Mouse (Mus musculus) heart, embryonic 10.5 days (tissue): Measurements from ENCODE around the gene Catsper2. TPM values are rescaled to one million over a fixed set of nuclear protein-coding genes. Genes with fewer than 3 reads are reported as not detected.
"Not testable (repeated sequence)": the region's sequence is repeated elsewhere in the genome, so short reads cannot be mapped to it uniquely, and the experiment has no call there.

Experiments used
- DNase-seq: peaks from one replicate; pipeline ENCODE4 v3.0.0-alpha.2; 2017; ENCODE audit warnings: low spot score
- H3K27ac ChIP-seq: fragments of 300-500 bp; sonication (generic); 2 replicates; pipeline ENCODE4 v1.5.1; 2016; ENCODE audit warnings: mild to moderate bottlenecking
- H3K27me3 ChIP-seq: fragments of 300-500 bp; sonication (generic); 2 replicates; pipeline ENCODE4 v1.6.1; 2016; ENCODE audit warnings: mild to moderate bottlenecking; ENCODE audit not compliant: poor library complexity, insufficient read depth, severe bottlenecking
- H3K36me3 ChIP-seq: fragments of 300-500 bp; sonication (generic); 2 replicates; pipeline ENCODE4 v1.6.1; 2016; ENCODE audit warnings: mild to moderate bottlenecking, moderate library complexity
- H3K4me1 ChIP-seq: fragments of 300-500 bp; sonication (generic); 2 replicates; pipeline ENCODE4 v1.6.1; 2016; ENCODE audit warnings: mild to moderate bottlenecking
- H3K4me3 ChIP-seq: fragments of 300-500 bp; sonication (generic); 2 replicates; pipeline ENCODE4 v1.5.1; 2016; ENCODE audit warnings: mild to moderate bottlenecking, moderate library complexity
- H3K9me3 ChIP-seq: fragments of 300-500 bp; sonication (generic); 2 replicates; pipeline ENCODE4 v1.6.1; 2016; ENCODE audit warnings: mild to moderate bottlenecking, moderate library complexity
- WGBS: fragments of 180-500 bp; shearing (Covaris S2); methylation state at CpG from one replicate; pipeline ENCODE4 v1.1.7; 2016; 5-methylcytosine and 5-hydroxymethylcytosine counted together
- polyA plus RNA-seq: library from polyadenylated mRNA; unstranded; fragments of >200 nt; fragmentation: Nextera tagmentation; extraction: Ambion mirVana; gene quantifications from 2 replicates; pipeline ENCODE4 v1.2.1, GENCODE M21; 2016

Catsper2 gene
- polyA plus RNA-seq, 1 experiment from 2014 or later = 2.8 TPM

GRCm38 (mm10) chr2:121415591-121415990 is 2.0 kb upstream of the Catsper2 start:
- no peak overlapping the region for H3K27ac ChIP-seq
- 78% methylated on average over 3 of the region's 3 CpGs for WGBS
- H3K9me3 ChIP-seq = no peaks in the 10 kb centered on the region
- no peaks in the 10 kb centered on the region for H3K27me3 ChIP-seq
- peak overlapping the region; percentile 99 for H3K4me3 ChIP-seq
- peaks cover 40% of the 10 kb centered on the region for H3K36me3 ChIP-seq
- no peak for DNase-seq
- peaks cover 24% of the 10 kb centered on the region; the same call in 1 of the 2 replicates for H3K4me1 ChIP-seq

DNA sequence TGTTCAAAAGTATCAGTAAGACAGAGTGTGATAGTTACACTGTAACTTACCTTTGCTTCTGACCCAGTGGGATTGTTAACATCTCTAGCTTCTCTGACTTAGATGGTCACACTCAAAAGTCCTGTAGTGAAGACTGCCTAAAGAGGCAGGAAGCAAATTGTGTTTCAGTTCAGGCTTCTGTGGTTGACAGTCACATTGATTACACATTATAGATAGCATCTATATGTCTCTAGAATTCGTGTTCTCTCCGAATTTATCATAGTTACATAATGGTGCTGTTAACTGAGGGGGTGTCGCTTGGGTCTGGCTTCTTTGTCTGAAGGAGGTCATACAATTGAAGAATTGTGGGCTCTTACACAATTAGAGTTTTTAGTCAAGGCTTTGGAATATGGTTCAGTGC is 1.5 kb upstream of the Catsper2 start:
- 0 out of 2 replicates have a peak overlapping the region, but pooled peaks have one; percentile 99 for H3K27ac ChIP-seq
- no peak for DNase-seq
- H3K4me3 ChIP-seq = peak overlapping the region; percentile 99
- 51% methylated on average over 3 of the region's 3 CpGs for WGBS
- no peaks in the 10 kb centered on the region for H3K9me3 ChIP-seq
- peaks cover 38% of the 10 kb centered on the region for H3K36me3 ChIP-seq
- H3K4me1 ChIP-seq = peaks cover 24% of the 10 kb centered on the region; the same call in 1 of the 2 replicates
- no peaks in the 10 kb centered on the region for H3K27me3 ChIP-seq

- Histone ChIP-seq H3K4me3 (peak overlapping the region; percentile 99), H3K27ac (peak overlapping the region; percentile 99), H3K4me1 (peaks cover 24% of the 10 kb centered on the region; the same call in 1 of the 2 replicates), H3K36me3 (peaks cover 31% of the 10 kb centered on the region), H3K9me3 (no peaks in the 10 kb centered on the region), H3K27me3 (no peaks in the 10 kb centered on the region)
- peak; percentile 84 for DNase-seq
- under 1% methylated on average over 32 of the region's 32 CpGs for WGBS
These were observed 620 bp upstream of the Catsper2 start for GRCm38 (mm10) chr2:121414139-121414685.

DNA sequence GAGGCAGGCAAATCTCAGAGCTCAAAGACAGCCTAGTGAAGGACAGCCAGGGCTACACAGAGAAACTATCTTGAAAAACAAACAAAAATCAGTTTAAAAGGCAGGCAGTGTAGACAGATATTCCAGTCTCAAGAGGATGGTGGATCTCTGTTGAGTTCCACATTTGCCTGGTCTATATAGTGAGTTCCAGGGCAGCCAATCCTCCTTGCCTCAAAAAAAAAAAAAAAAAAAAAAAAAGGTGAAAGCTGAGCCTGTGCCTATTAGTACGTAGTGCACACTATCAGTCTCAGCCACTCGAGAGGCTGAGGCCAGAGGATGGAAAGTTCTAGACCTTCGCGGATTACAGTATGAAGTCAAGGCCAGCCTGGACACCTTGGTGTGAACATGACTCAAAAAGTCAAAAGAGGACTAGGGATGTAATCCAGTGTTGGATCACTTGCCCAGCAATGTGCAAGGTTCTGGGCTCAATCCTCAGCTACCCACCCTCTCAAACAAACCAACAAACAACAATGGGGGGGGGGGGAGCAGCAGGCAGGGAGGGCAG is 677 bp downstream of the Catsper2 start:
- 9% methylated on average over 4 of the region's 4 CpGs for WGBS
- no peak for DNase-seq
- Histone ChIP-seq H3K36me3 (peaks cover 18% of the 10 kb centered on the region), H3K27me3 (no peaks in the 10 kb centered on the region), H3K4me3 (peak overlapping the region; percentile 99), H3K9me3 (no peaks in the 10 kb centered on the region), H3K27ac (peak overlapping the region; percentile 99), H3K4me1 (peaks cover 24% of the 10 kb centered on the region; the same call in 1 of the 2 replicates)

- 31% methylated on average over 4 of the region's 4 CpGs for WGBS
- DNase-seq = no peak
These were observed 5.4 kb downstream of the Catsper2 start for GRCm38 (mm10) chr2:121408160-121408559.

DNA sequence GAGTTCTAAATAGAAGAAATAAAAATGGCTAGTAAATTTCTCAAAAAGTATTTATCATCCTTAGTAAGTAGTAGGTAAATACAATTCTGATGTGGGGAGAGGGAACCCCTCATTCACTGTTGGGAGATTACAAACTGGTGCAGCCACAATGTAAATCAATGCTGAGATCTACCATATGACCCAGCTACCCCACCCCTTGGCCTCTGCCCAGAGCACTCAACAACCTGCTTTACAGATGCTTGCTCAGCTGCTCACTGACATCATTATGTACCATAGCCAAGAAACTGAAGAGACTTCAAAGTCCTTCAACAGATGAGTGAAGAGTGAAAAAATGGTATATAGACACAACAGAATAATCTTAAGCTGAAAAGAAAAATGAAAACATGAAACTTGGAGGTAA is 10.3 kb downstream of the Catsper2 start:
- no peak for DNase-seq
- no peaks in the 10 kb centered on the region for H3K4me1 ChIP-seq
- H3K36me3 ChIP-seq = no peaks in the 10 kb centered on the region
- H3K27me3 ChIP-seq = no peaks in the 10 kb centered on the region
- H3K9me3 ChIP-seq = no peaks in the 10 kb centered on the region
- no peak overlapping the region for H3K27ac ChIP-seq
- no peak overlapping the region for H3K4me3 ChIP-seq

More at GRCm38 (mm10) chr2:121408160-121408559, 5.4 kb downstream of the Catsper2 start:
- no peak overlapping the region for H3K4me3 ChIP-seq
- H3K4me1 ChIP-seq = 0 out of 2 replicates have a peak, but pooled peaks cover 1% of the 10 kb centered on the region
- H3K27me3 ChIP-seq = no peaks in the 10 kb centered on the region
- no peaks in the 10 kb centered on the region for H3K36me3 ChIP-seq
- no peaks in the 10 kb centered on the region for H3K9me3 ChIP-seq
- no peak overlapping the region for H3K27ac ChIP-seq

DNA sequence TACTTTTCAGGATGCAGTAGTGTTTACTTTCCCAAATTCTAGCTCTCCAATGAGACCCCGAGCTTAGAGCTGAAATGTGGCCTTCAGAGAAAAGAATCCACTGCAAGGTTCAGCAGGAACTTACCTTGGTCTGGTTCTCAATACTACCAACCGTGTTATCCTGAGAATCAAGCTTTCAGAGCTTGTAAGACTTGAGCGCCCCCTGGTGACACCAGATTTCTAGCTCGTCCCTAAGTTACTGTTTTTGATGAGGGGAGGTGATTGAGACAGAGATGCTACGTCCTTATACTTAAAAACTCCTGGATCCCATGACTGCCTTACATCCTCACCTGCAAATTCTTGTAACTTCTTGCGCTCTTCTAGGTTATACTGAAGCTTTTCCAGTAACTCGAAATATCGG is 17.0 kb downstream of the Catsper2 start:
- Histone ChIP-seq H3K9me3 (no peaks in the 10 kb centered on the region), H3K4me3 (no peak overlapping the region), H3K4me1 (no peaks in the 10 kb centered on the region), H3K27ac (no peak overlapping the region), H3K36me3 (no peaks in the 10 kb centered on the region), H3K27me3 (no peaks in the 10 kb centered on the region)
- no peak for DNase-seq
- WGBS = 15% methylated on average over 8 of the region's 8 CpGs

DNA sequence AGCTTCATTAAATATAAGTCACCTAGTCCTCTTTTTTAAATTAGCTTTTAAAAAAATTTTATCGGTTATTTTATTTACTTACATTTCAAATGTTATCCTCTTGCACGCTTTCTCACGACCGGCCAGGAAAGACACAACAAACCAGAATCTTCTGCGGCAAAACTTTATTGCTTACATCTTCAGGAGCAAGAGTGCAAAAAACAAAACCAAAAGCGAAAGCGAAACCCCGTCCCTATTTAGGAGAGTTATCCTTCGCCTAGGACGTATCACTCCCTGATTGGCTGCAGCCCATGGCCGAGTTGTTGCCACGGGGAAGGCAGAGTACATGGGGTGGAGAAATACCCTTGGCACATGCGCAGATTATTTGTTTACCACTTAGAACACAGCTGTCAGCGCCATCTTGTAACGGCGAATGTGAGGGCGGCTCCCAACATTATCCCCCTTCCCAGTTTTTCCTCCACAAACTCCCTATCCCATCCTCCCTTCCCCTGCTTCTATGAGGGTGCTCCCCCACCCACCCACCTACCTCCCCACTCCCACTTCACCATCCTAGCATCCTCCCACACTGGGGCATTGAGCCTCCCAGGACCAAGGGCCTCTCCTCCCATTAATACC is 26.5 kb downstream of the Catsper2 start, which contains the start of gene Strc:
Strc (minus strand) TSS at position 208 of the 615 bp plus-strand sequence.
- DNase-seq, H3K36me3 ChIP-seq, H3K4me1 ChIP-seq, H3K27me3 ChIP-seq, H3K27ac ChIP-seq, H3K9me3 ChIP-seq, H3K4me3 ChIP-seq: not testable (repeated sequence)
- 92% methylated on average over 17 of the region's 17 CpGs for WGBS

- Histone ChIP-seq H3K4me3 (no peak overlapping the region), H3K9me3 (no peaks in the 10 kb centered on the region), H3K27me3 (peaks cover 6% of the 10 kb centered on the region; the same call in 1 of the 2 replicates), H3K4me1 (peaks cover 5% of the 10 kb centered on the region), H3K36me3 (no peaks in the 10 kb centered on the region), H3K27ac (no peak overlapping the region)
- no peak for DNase-seq
- 65% methylated on average over 2 of the region's 2 CpGs for WGBS
These were observed 38.8 kb downstream of the Catsper2 start for GRCm38 (mm10) chr2:121374766-121375165.

GRCm38 (mm10) chr2:121372266-121372665 is 41.3 kb downstream of the Catsper2 start:
- 59% methylated on average over 3 of the region's 3 CpGs for WGBS
- Histone ChIP-seq H3K4me3 (no peak overlapping the region), H3K4me1 (no peaks in the 10 kb centered on the region; the same call in 1 of the 2 replicates), H3K36me3 (no peaks in the 10 kb centered on the region), H3K27me3 (peaks cover 6% of the 10 kb centered on the region; the same call in 1 of the 2 replicates), H3K9me3 (no peaks in the 10 kb centered on the region), H3K27ac (no peak overlapping the region)
- no peak for DNase-seq

DNA sequence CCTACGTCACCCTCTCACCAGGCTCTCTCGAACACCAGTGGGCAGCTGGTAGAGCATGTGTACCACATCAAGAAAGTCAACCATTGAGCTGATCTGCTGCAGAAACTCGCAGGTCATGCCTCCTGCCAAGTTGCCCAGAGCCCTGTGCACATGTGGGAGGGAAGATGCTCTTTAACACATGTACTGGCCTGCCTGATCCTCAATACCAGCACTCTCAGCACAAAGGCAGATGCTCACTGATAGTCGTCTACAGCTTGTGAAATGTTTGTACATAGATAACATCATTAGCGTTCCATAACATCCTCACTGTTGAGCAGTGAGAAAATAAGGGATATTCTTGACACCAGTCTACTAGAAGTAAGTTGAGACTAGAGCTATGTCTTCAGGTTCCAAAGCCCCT is 42.7 kb downstream of the Catsper2 start:
- Histone ChIP-seq H3K4me1 (no peaks in the 10 kb centered on the region; the same call in 1 of the 2 replicates), H3K9me3 (no peaks in the 10 kb centered on the region), H3K27ac (no peak overlapping the region), H3K4me3 (no peak overlapping the region), H3K27me3 (no peaks in the 10 kb centered on the region), H3K36me3 (no peaks in the 10 kb centered on the region)
- no peak for DNase-seq
- whole genome bisulfite sequencing = 83% methylated on average over 5 of the region's 5 CpGs

- no peaks in the 10 kb centered on the region for H3K36me3 ChIP-seq
- H3K4me1 ChIP-seq = no peaks in the 10 kb centered on the region; the same call in 1 of the 2 replicates
- no peaks in the 10 kb centered on the region for H3K27me3 ChIP-seq
- DNase-seq = no peak
- H3K27ac ChIP-seq = no peak overlapping the region
- H3K9me3 ChIP-seq = no peaks in the 10 kb centered on the region
- no peak overlapping the region for H3K4me3 ChIP-seq
- WGBS = 76% methylated on average over 2 of the region's 2 CpGs
These were observed 44.8 kb downstream of the Catsper2 start for GRCm38 (mm10) chr2:121368831-121369230.

GRCm38 (mm10) chr2:121363656-121364055 is 49.9 kb downstream of the Catsper2 start:
- peaks cover 2% of the 10 kb centered on the region for H3K4me1 ChIP-seq
- 82% methylated on average over 3 of the region's 3 CpGs for WGBS
- H3K36me3 ChIP-seq = no peaks in the 10 kb centered on the region
- no peak overlapping the region for H3K27ac ChIP-seq
- H3K27me3 ChIP-seq = peaks cover 21% of the 10 kb centered on the region
- H3K9me3 ChIP-seq = no peaks in the 10 kb centered on the region
- DNase-seq = no peak
- H3K4me3 ChIP-seq = no peak overlapping the region
